Mouse (Mus musculus): ENCODE results near the gene Hmgcr.

DNA sequence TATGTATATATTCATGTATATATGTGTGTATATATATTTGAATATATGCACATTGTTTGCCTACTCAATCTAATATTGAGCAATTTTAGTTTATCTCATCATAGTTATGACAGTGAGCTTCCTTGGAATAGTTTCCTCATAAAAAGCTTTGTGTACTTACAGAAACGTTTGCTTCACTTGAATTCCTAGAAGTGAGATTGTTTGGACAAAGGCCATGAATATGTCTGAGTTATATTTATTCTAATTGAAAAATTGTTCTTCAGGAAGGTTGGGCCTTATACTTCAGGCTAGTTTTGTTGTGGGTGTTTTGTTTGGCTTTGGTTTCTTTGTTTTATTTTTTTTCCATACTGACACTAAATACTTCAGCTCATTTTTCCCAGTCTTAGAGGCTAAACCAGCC, 49.8 kb downstream of the Hmgcr start:
- no peak for TF ChIP-seq CTCF (IDR thresholded peaks at IDR 0.05; ENCODE audit: control insufficient read depth, insufficient read depth, low read length)
- no peak for TF ChIP-seq POLR2A (IDR thresholded peaks at IDR 0.05; ENCODE audit: borderline replicate concordance, control insufficient read depth, low read depth, low read length)
